Mouse (Mus musculus) gastrocnemius, adult 2 months (tissue): ENCODE measurements around the gene Rcl1. TPM values are rescaled to one million over a fixed set of nuclear protein-coding genes. Genes with fewer than 3 reads are reported as not detected.

Experiments used
- DNase-seq: peaks from one replicate; pipeline ENCODE4 v3.0.0; 2022
- H3K27ac ChIP-seq: fragments of 200-600 bp; 2 replicates; pipeline ENCODE4 v1.8.1; 2022; ENCODE audit warnings: mild to moderate bottlenecking
- H3K4me3 ChIP-seq: fragments of 200-600 bp; 2 replicates; pipeline ENCODE4 v1.8.1; 2022; ENCODE audit warnings: mild to moderate bottlenecking, moderate library complexity
- CTCF ChIP-seq: fragments of 200-600 bp; IDR thresholded peaks from 2 replicates; pipeline ENCODE4 v1.8.1; 2022; ENCODE audit warnings: antibody characterized with exemption, mild to moderate bottlenecking, moderate library complexity
- intact Hi-C: fragments of 180-260 bp; cut with DNase I; formaldehyde crosslinking; loops from one replicate; pipeline ENCODE4 v1.15.1; 2025
- microRNA-seq: library from miRNA; unstranded; fragments of <30 nt; microRNA quantifications from one replicate; pipeline ENCODE4 v1.2.0, GENCODE M21; 2021
- total RNA-seq, 2 experiments: library from RNA; stranded (reverse); gene quantifications; 2 replicates each; pipeline ENCODE4 v1.2.3; 2021

Rcl1 gene
- total RNA-seq, 2 experiments from 2014 or later = 6.5 to 7.7 TPM

GRCm38 (mm10) chr19:29164528-29165166 is 63.5 kb downstream of the Rcl1 start:
- intact Hi-C loops = no loop called here
- H3K27ac ChIP-seq = no peak overlapping the region
- DNase-seq = no peak
- no peak for TF ChIP-seq CTCF
- H3K4me3 ChIP-seq = no peak overlapping the region

GRCm38 (mm10) chr19:29167938-29168337 is 66.8 kb downstream of the Rcl1 start:
- intact Hi-C loops = no loop called here
- no peak for TF ChIP-seq CTCF

GRCm38 (mm10) chr19:29180336-29180735 is 79.2 kb downstream of the Rcl1 start:
- DNase-seq = no peak
- TF ChIP-seq CTCF = no peak
- no peak overlapping the region for H3K4me3 ChIP-seq
- intact Hi-C loops = no loop called here
- no peak overlapping the region for H3K27ac ChIP-seq

More at GRCm38 (mm10) chr19:29167938-29168337, 66.8 kb downstream of the Rcl1 start:
- no peak overlapping the region for H3K27ac ChIP-seq
- H3K4me3 ChIP-seq = no peak overlapping the region
- no peak for DNase-seq

- intact Hi-C loops = no loop called here
- Histone ChIP-seq H3K4me3 (no peak overlapping the region), H3K27ac (no peak overlapping the region)
- DNase-seq = no peak
- TF ChIP-seq CTCF = no peak
Measured at GRCm38 (mm10) chr19:29182166-29182565, 81.0 kb downstream of the Rcl1 start.

GRCm38 (mm10) chr19:29185122-29185521 is 83.9 kb downstream of the Rcl1 start:
- intact Hi-C loops = no loop called here
- no peak for TF ChIP-seq CTCF
- H3K27ac ChIP-seq = no peak overlapping the region

GRCm38 (mm10) chr19:29185552-29186232 is 84.5 kb downstream of the Rcl1 start:
- no peak overlapping the region for H3K27ac ChIP-seq
- H3K4me3 ChIP-seq = peak overlapping the region; percentile 30
- TF ChIP-seq CTCF = no peak
- intact Hi-C loops = no loop called here
- no peak for DNase-seq

More at GRCm38 (mm10) chr19:29185122-29185521, 83.9 kb downstream of the Rcl1 start:
- peak overlapping the region; percentile 30; the same call in 1 of the 2 replicates for H3K4me3 ChIP-seq
- DNase-seq = no peak

- Histone ChIP-seq H3K4me3 (no peak overlapping the region), H3K27ac (no peak overlapping the region)
- DNase-seq = no peak
- intact Hi-C loops = no loop called here
- TF ChIP-seq CTCF = no peak
Measured at GRCm38 (mm10) chr19:29188879-29189278, 87.7 kb downstream of the Rcl1 start.

Small RNA genes lying within 50 kb of the gene (microRNA-seq; reads per million reads assigned to microRNA genes)
- 4,378 reads per million, percentile 89 among the genes with 10 or more reads in this experiment for gene Mir101b

Other genes with a start within 250 kb of the Rcl1 start
- 1 to 10 TPM; 1.8 to 1.9 TPM for gene Plpp6, start 137.4 kb upstream of the Rcl1 start, total RNA-seq
- gene 4430402I18Rik, start 133.6 kb upstream of the Rcl1 start, total RNA-seq = 1 to 10 TPM; 2.1 to 2.6 TPM
- 10 to 100 TPM; 44.8 to 55.5 TPM for gene Cdc37l1, start 111.0 kb upstream of the Rcl1 start, total RNA-seq
- 10 to 100 TPM; 38.1 to 54.4 TPM for gene Ak3, start 53.4 kb upstream of the Rcl1 start, total RNA-seq
- 10 to 100 TPM; 19.9 to 34.9 TPM for gene Jak2, start 150.5 kb downstream of the Rcl1 start, total RNA-seq
- gene Insl6, start 224.0 kb downstream of the Rcl1 start, total RNA-seq = not detected
- not detected for gene Rln1, start 233.3 kb downstream of the Rcl1 start, total RNA-seq